Mouse (Mus musculus) thymus, adult 2 months (tissue): ENCODE data around the gene Hoxb7. TPM values are rescaled to one million over a fixed set of nuclear protein-coding genes. Genes with fewer than 3 reads are reported as not detected.
A peak's percentile ranks its signal among the peaks of the same experiment; 100 is the strongest.

Source experiments
- DNase-seq: peaks from one replicate; pipeline ENCODE4 v3.0.0; 2021
- H3K27ac ChIP-seq: fragments of 200-500 bp; 2 replicates; pipeline ENCODE4 v1.5.1; 2012; ENCODE audit warnings: low read length, control low read depth; ENCODE audit not compliant: control insufficient read depth, insufficient read depth
- H3K27me3 ChIP-seq: fragments of 200-500 bp; 2 replicates; pipeline ENCODE4 v1.6.1; 2012; ENCODE audit warnings: mild to moderate bottlenecking, low read length, moderate library complexity, mixed read lengths; ENCODE audit not compliant: control insufficient read depth, insufficient read depth
- H3K36me3 ChIP-seq: fragments of 200-500 bp; 2 replicates; pipeline ENCODE4 v1.6.1; 2012; ENCODE audit warnings: mild to moderate bottlenecking, low read length, moderate library complexity; ENCODE audit not compliant: control insufficient read depth, insufficient read depth
- H3K4me1 ChIP-seq: fragments of 200-500 bp; replicated peaks from 2 replicates; pipeline ENCODE4 v1.6.1; 2012; ENCODE audit warnings: low read length; ENCODE audit not compliant: control insufficient read depth, insufficient read depth
- H3K4me3 ChIP-seq: fragments of 200-500 bp; 2 replicates; pipeline ENCODE4 v1.5.1; 2012; ENCODE audit warnings: mild to moderate bottlenecking, low read length, control low read depth, moderate library complexity; ENCODE audit not compliant: control insufficient read depth, insufficient read depth
- CTCF ChIP-seq: fragments of 200-500 bp; IDR thresholded peaks from 2 replicates; pipeline ENCODE4 v1.5.1; 2012; ENCODE audit warnings: mild to moderate bottlenecking, control low read depth, low read length, moderate library complexity, borderline replicate concordance; ENCODE audit not compliant: control insufficient read depth, poor library complexity, insufficient read depth; ENCODE audit errors: extremely low read depth
- POLR2A ChIP-seq: fragments of 200-500 bp; IDR thresholded peaks from 2 replicates; pipeline ENCODE4 v1.6.1; 2012; ENCODE audit warnings: mild to moderate bottlenecking, low read length, control low read depth, moderate library complexity; ENCODE audit not compliant: control insufficient read depth, poor library complexity, insufficient read depth; ENCODE audit errors: extremely low read depth
- WGBS: fragments of 180-500 bp; shearing (Covaris S2); methylation state at CpG from one replicate; pipeline ENCODE4 v1.1.7; 2018; 5-methylcytosine and 5-hydroxymethylcytosine counted together
- polyA plus RNA-seq: library from polyadenylated mRNA; depleted of rRNA; stranded (reverse); fragments of >200 nt; gene quantifications from 2 replicates; pipeline ENCODE4 v1.2.3, GENCODE M21; 2012

Gene Hoxb7
- polyA plus RNA-seq, 1 experiment: 0.09 TPM

- Histone ChIP-seq H3K27me3 (peaks cover 28% of the 10 kb centered on the region), H3K27ac (no peak overlapping the region), H3K4me1 (no peaks in the 10 kb centered on the region; the same call in 1 of the 2 replicates), H3K4me3 (no peak overlapping the region), H3K36me3 (no peaks in the 10 kb centered on the region)
- TF ChIP-seq POLR2A (no peak), CTCF (no peak)
- 72% methylated on average over 10 of the region's 10 CpGs for WGBS
- DNase-seq: no peak
These were observed 14.6 kb downstream of the Hoxb7 start for GRCm38 (mm10) chr11:96301064-96301431.

- Histone ChIP-seq H3K4me1 (no peaks in the 10 kb centered on the region; the same call in 1 of the 2 replicates), H3K4me3 (no peak overlapping the region), H3K27ac (no peak overlapping the region), H3K36me3 (no peaks in the 10 kb centered on the region), H3K27me3 (peaks cover 21% of the 10 kb centered on the region)
- WGBS: 80% methylated on average over 15 of the region's 15 CpGs
- TF ChIP-seq POLR2A: no peak
- no peak for TF ChIP-seq CTCF
- no peak for DNase-seq
These were observed 15.4 kb downstream of the Hoxb7 start for GRCm38 (mm10) chr11:96301837-96302236.

GRCm38 (mm10) chr11:96302381-96303150 is 16.1 kb downstream of the Hoxb7 start:
- DNase-seq: no peak
- no peaks in the 10 kb centered on the region for H3K36me3 ChIP-seq
- no peak overlapping the region for H3K27ac ChIP-seq
- H3K27me3 ChIP-seq: peaks cover 15% of the 10 kb centered on the region
- H3K4me1 ChIP-seq: no peaks in the 10 kb centered on the region; the same call in 1 of the 2 replicates
- no peak overlapping the region for H3K4me3 ChIP-seq
- TF ChIP-seq CTCF (no peak), POLR2A (no peak)
- WGBS: 68% methylated on average over 23 of the region's 23 CpGs

GRCm38 (mm10) chr11:96303151-96304099 is 17.0 kb downstream of the Hoxb7 start, which contains the start of gene Hoxb5:
Gene Hoxb5 (plus strand): TSS chr11:96303336.
- Histone ChIP-seq H3K36me3 (no peaks in the 10 kb centered on the region), H3K4me3 (no peak within 1 kb of the TSS), H3K27me3 (peaks cover 15% of the 10 kb centered on the region), H3K4me1 (no peaks in the 10 kb centered on the region; the same call in 1 of the 2 replicates), H3K27ac (no peak within 1 kb of the TSS)
- TF ChIP-seq CTCF: peak; percentile 80
- TF ChIP-seq POLR2A: no peak
- WGBS: 2% methylated on average over 69 of the region's 69 CpGs
- DNase-seq: peak; percentile 65

- H3K36me3 ChIP-seq: no peaks in the 10 kb centered on the region
- no peak for DNase-seq
- H3K27me3 ChIP-seq: peaks cover 15% of the 10 kb centered on the region
- 29% methylated on average over 38 of the region's 38 CpGs for WGBS
- no peak overlapping the region for H3K27ac ChIP-seq
- TF ChIP-seq CTCF: no peak
- no peak for TF ChIP-seq POLR2A
- H3K4me1 ChIP-seq: no peaks in the 10 kb centered on the region
- no peak overlapping the region for H3K4me3 ChIP-seq
These were observed 18.2 kb downstream of the Hoxb7 start for GRCm38 (mm10) chr11:96304381-96305195.
